Mouse (Mus musculus) heart, embryonic 14.5 days (tissue): ENCODE measurements around the gene Vmn1r157. TPM values are rescaled to one million over a fixed set of nuclear protein-coding genes. Genes with fewer than 3 reads are reported as not detected.
"Not testable (repeated sequence)": the region's sequence is repeated elsewhere in the genome, so short reads cannot be mapped to it uniquely, and the experiment has no call there.

ENCODE experiments used
- ATAC-seq: fragments of 200-750 bp; cut with Nextera tagmentation; 2 replicates; pipeline ENCODE4 v1.8.0; 2017; ENCODE audit warnings: low read depth, moderate TSS enrichment; ENCODE audit not compliant: insufficient number of reproducible peaks, insufficient read depth, low FRiP score
- H3K27ac ChIP-seq, 2 experiments: fragments of 200-500 bp in 1 of 2; fragments of 300-500 bp in 1 of 2; sonication (generic) in 1 of 2; replicated peaks in 1 of 2; 2 replicates each; pipeline ENCODE4 v1.5.1; 2012 to 2014; ENCODE audit warnings: low read depth in 2 of 2, low read length in 2 of 2, control low read depth in 1 of 2, mild to moderate bottlenecking in 1 of 2, mixed read lengths in 1 of 2; ENCODE audit not compliant: control insufficient read depth in 1 of 2, insufficient read depth in 1 of 2
- H3K27me3 ChIP-seq: fragments of 300-500 bp; sonication (generic); 2 replicates; pipeline ENCODE4 v1.6.1; 2014; ENCODE audit warnings: mild to moderate bottlenecking, low read length, control low read depth; ENCODE audit not compliant: control insufficient read depth, insufficient read depth
- H3K36me3 ChIP-seq: fragments of 300-500 bp; sonication (generic); 2 replicates; pipeline ENCODE4 v1.6.1; 2014; ENCODE audit warnings: mild to moderate bottlenecking, control low read depth, low read length, mixed read lengths; ENCODE audit not compliant: control insufficient read depth, insufficient read depth
- H3K4me1 ChIP-seq, 2 experiments: fragments of 200-500 bp in 1 of 2; fragments of 300-500 bp in 1 of 2; sonication (generic) in 1 of 2; 2 replicates each; pipeline ENCODE4 v1.6.1; 2012 to 2014; ENCODE audit warnings: low read length in 2 of 2, control low read depth in 1 of 2, mixed read lengths in 1 of 2; ENCODE audit not compliant: control insufficient read depth in 2 of 2, insufficient read depth in 2 of 2
- H3K4me2 ChIP-seq: fragments of 300-500 bp; sonication (generic); 2 replicates; pipeline ENCODE4 v1.6.1; 2014; ENCODE audit warnings: mild to moderate bottlenecking, low read length
- H3K4me3 ChIP-seq, 2 experiments: fragments of 200-500 bp in 1 of 2; fragments of 300-500 bp in 1 of 2; sonication (generic) in 1 of 2; 2 replicates each; pipeline ENCODE4 v1.5.1; 2012 to 2014; ENCODE audit warnings: low read length in 2 of 2, mild to moderate bottlenecking in 2 of 2, control low read depth in 1 of 2, low read depth in 1 of 2, moderate library complexity in 1 of 2; ENCODE audit not compliant: control insufficient read depth in 1 of 2, insufficient read depth in 1 of 2
- H3K9ac ChIP-seq: fragments of 300-500 bp; sonication (generic); 2 replicates; pipeline ENCODE4 v1.6.1; 2014; ENCODE audit warnings: mild to moderate bottlenecking, low read length
- H3K9me3 ChIP-seq: fragments of 300-500 bp; sonication (generic); 2 replicates; pipeline ENCODE4 v1.6.1; 2016; ENCODE audit warnings: low read length, control low read depth; ENCODE audit not compliant: control insufficient read depth
- WGBS: fragments of 180-500 bp; shearing (Covaris S2); extraction: QIAGEN DNeasy Blood & Tissue Kit; methylation state at CpG from one replicate; pipeline ENCODE4 v1.1.7; 2014; 5-methylcytosine and 5-hydroxymethylcytosine counted together
- polyA plus RNA-seq: library from polyadenylated mRNA; unstranded; fragments of >200 nt; fragmentation: Nextera tagmentation; extraction: Ambion mirVana; gene quantifications from 2 replicates; pipeline ENCODE4 v1.2.1, GENCODE M21; 2014

Vmn1r157 gene
- polyA plus RNA-seq: not detected in 2 replicates

GRCm38 (mm10) chr7:22761397-22761796 lies at the start of gene Vmn1r157:
TSS of gene Vmn1r157 (plus strand) at chr7:22761697.
- H3K4me1 ChIP-seq, H3K36me3 ChIP-seq, H3K9me3 ChIP-seq, H3K4me3 ChIP-seq, H3K4me2 ChIP-seq, H3K27ac ChIP-seq, H3K27me3 ChIP-seq, H3K9ac ChIP-seq, ATAC-seq: not testable (repeated sequence)
- 32% methylated on average over 2 of the region's 3 CpGs for WGBS

GRCm38 (mm10) chr7:22719610-22720009 lies 41.9 kb upstream of the Vmn1r157 start, which contains the start of gene Gm4567:
TSS of gene Gm4567 (minus strand) at chr7:22719710.
- not testable (repeated sequence) for H3K36me3 ChIP-seq, H3K9me3 ChIP-seq, H3K4me3 ChIP-seq, H3K4me2 ChIP-seq, H3K4me1 ChIP-seq, H3K9ac ChIP-seq, H3K27ac ChIP-seq, ATAC-seq, H3K27me3 ChIP-seq
- WGBS: no CpG with 5 or more reads among the region's 1 CpGs

DNA sequence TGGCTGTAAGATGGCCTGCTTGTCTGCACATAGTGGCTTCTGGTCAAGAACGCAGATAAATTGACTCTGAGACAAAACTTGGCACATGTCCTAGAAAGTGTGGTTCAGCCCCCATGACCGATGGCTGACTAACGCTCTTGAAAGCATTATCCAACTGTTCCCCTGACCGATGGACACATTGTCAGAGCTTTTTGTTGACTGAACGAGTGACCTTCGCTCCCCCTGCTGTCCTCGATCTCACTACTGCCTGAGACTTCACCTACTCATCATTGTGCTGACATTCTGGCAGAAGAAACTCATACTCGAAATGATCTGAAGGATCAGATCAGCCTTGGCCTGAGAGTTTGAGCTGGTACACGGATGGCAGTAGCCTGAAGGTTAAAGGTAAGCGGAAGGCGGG lies 14.5 kb downstream of the Vmn1r157 start:
- not testable (repeated sequence) for H3K4me2 ChIP-seq, H3K36me3 ChIP-seq, ATAC-seq, H3K27me3 ChIP-seq, H3K27ac ChIP-seq, H3K9me3 ChIP-seq, H3K4me3 ChIP-seq, H3K4me1 ChIP-seq, H3K9ac ChIP-seq
- 80% methylated on average over 7 of the region's 11 CpGs for WGBS

- not testable (repeated sequence) for H3K36me3 ChIP-seq, H3K9ac ChIP-seq, H3K27ac ChIP-seq, H3K4me2 ChIP-seq, H3K4me1 ChIP-seq, H3K27me3 ChIP-seq, ATAC-seq, H3K9me3 ChIP-seq, H3K4me3 ChIP-seq
- 49% methylated on average over 2 of the region's 2 CpGs for WGBS
Measured at GRCm38 (mm10) chr7:22790682-22791081, 29.2 kb downstream of the Vmn1r157 start, which contains the start of gene Vmn1r158. TSS of gene Vmn1r158 (minus strand) at chr7:22790782.

Other genes starting within 250 kb of the Vmn1r157 start
- not detected in 2 replicates for gene Vmn1r152, start 238.7 kb upstream of the Vmn1r157 start, polyA plus RNA-seq
- gene Gm8677, start 226.8 kb upstream of the Vmn1r157 start, polyA plus RNA-seq: not detected in 2 replicates
- gene Gm4201, start 196.4 kb upstream of the Vmn1r157 start, polyA plus RNA-seq: not detected in 2 replicates
- gene Gm4565, start 173.6 kb upstream of the Vmn1r157 start, polyA plus RNA-seq: not detected in 2 replicates
- gene Vmn1r155, start 103.7 kb upstream of the Vmn1r157 start, polyA plus RNA-seq: not detected in 2 replicates
- not detected in 2 replicates for gene Gm8693, start 69.4 kb upstream of the Vmn1r157 start, polyA plus RNA-seq
- not detected in 2 replicates for gene Gm4567, start 42.0 kb upstream of the Vmn1r157 start, polyA plus RNA-seq
- gene Vmn1r158, start 29.1 kb downstream of the Vmn1r157 start, polyA plus RNA-seq: not detected in 2 replicates
- not detected in 2 replicates for gene Vmn1r159, start 81.9 kb downstream of the Vmn1r157 start, polyA plus RNA-seq
- not detected in 2 replicates for gene Vmn1r160, start 109.5 kb downstream of the Vmn1r157 start, polyA plus RNA-seq
- gene Gm4214, start 223.0 kb downstream of the Vmn1r157 start, polyA plus RNA-seq: not detected in 2 replicates